Mouse (Mus musculus) urinary bladder, postnatal 25 days (tissue): ENCODE results near the gene Hpse.

Source experiments
- DNase-seq: peaks from one replicate; pipeline ENCODE4 v3.0.0; 2022; ENCODE audit warnings: low spot score

Gene Hpse

DNA sequence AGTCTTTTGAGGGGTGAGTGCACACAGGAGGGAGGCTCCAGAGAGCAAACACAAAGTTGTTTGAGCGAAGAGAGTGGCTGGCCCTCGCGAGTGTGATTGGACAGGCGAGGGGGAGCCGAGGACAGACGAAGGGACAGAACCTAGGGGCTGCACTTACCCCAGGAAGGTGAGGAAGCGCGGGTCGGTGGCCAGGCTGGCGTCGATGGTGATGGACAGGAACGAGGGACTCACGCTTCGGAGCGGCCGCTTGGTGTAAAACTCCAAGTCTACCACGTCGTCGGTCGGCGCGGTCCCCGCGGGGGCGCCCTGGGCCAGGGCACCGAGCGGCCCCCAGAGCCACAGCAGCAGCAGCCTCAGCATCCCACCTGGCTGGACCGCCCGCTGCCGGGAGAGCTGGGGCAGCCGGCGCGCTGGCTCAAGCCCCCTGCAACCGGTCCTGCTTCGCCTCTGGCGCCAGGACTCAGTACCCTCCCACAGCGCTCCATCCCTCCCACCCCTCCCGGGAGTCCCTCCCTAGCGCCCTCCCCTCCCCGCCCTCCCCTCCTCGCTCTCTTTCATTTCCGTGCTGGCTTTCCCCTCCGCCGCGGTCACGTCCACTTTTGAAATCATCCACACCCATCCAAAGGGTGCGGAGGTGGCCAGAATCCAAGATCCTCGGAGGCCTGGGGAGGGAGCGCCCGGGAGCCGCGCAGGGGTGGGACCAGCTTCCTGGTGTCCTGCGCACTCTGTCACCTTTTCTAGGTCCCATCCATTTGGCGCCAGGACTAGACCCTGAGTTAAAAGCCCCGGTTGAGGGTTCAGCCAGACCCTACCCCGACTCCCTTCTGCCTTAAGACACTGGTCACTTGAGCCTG lies at the start of gene Hpse:
Gene Hpse (minus strand): TSS at position 482 of the 854 bp plus-strand sequence.
- peak; percentile 36 for DNase-seq

DNA sequence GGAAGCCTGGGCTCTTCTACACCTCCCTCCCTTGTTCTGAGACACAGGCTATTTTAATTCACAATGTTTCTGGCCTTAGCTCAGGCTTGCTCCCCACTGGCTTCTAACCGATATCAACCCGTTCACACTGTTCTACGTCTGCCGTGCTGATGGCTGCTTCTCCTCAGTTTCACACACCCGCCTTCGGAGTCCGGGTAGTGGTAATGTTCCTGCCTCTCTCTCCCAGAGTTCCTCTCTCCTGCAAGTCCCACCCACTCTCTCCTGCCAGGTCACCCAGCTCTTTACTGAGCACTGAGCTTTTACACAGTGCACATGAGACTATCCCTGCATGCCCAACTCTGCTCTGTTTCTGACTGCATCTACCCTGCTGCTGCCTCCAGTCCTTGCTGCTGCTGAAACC lies 46.5 kb upstream of the Hpse start:
- no peak for DNase-seq

DNA sequence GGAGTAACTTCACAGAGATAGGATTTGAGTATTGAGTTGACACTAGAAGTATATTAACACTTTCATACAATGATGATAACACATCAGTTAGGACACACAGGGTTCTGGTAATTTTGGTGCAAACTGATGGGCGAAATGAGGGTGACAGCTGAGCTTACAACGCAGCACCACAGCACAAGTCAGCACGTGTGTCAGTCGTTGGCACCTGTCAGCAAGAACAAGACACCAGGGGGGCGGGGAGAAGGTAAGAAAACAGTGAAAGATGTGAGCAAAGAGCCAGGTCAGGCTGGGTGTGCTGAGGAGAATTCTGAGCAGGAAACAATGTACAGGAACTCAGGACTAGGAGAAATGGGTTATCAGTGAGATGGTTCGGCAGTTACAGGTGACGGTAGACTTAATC lies 42.2 kb upstream of the Hpse start:
- no peak for DNase-seq

DNA sequence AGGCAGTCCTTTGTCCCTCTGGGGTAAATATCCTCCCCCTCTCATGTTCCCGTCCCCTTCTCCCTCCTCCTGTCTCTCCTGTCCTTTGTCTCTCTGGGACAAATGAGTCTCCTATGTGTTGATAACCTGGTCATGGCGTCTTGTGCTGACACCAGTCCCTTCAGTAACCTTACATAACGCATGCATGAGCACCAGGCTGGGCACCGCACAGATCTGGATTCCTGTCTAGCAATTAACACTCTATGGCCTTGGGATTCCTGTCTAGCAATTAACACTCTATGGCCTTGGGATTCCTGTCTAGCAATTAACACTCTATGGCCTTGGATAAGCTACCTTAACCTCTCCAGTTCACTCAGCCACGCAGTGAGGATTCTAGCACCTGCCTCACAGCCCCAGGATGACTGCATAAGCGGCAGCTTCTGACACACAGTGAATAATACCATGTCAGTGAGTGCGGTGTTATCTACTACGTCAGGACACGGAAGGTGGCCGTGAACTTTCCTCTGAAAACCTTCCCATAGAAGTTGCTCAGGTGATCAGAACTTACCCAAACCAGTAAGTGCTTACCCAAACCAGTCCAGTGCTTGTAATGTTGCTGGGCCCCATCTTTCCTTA lies 40.6 kb upstream of the Hpse start:
- DNase-seq = no peak

DNA sequence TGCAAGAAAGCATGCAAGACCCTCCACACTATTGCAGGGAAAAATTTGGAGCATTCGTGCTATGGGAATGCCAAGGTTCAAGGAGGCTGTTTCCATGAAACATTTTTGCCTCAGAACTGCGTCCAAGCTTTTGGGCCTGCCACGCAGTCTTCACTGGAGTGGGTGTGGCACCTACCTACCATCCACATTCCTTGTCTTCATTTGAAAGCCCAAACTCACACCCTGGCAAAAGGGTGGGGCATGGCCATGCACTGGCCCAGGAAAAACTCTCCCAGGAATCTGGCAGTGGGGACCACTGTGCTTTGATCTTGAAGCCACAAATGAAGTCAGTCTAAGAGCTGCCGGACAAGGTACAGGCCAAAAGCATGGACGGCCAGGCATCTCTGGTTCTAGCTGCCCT lies 38.6 kb upstream of the Hpse start:
- no peak for DNase-seq

DNA sequence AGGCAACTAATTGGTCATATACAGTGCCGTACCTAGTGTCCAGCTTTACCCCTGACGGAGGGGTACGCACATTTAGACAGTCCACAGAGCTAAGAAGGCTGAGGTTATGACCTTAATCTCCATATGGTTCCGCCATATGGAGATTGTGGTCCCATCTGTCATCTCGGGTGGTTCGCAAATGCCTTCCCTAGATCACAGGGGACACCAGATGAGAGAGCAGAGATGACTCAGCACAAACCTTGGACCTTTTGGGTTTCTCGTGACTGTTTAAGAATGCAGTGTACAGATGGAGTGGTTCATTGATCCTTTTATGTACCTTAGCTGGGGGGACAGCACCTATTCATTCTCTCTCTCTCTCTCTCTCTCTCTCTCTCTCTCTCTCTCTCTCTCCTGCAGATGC lies 33.9 kb upstream of the Hpse start:
- no peak for DNase-seq

DNA sequence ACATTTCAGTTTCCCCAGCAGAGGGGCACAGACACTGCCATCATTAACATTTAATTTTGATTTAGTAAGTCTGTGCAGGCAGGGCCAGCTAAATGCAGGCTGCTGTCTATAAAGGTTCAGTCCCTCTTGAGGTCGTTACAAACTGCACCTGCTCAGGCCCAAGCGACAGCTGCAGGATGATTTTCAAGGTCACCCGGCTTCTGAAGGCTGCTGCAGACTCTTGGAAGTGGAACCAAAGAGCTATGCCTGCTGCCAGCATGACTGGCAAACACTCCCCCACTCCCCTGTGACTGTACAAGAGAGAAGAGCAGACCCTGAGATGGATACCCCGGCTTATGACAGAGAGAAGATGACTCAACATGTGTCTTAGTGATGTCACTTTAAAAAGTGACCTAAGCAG lies 32.1 kb upstream of the Hpse start:
- DNase-seq = no peak

DNA sequence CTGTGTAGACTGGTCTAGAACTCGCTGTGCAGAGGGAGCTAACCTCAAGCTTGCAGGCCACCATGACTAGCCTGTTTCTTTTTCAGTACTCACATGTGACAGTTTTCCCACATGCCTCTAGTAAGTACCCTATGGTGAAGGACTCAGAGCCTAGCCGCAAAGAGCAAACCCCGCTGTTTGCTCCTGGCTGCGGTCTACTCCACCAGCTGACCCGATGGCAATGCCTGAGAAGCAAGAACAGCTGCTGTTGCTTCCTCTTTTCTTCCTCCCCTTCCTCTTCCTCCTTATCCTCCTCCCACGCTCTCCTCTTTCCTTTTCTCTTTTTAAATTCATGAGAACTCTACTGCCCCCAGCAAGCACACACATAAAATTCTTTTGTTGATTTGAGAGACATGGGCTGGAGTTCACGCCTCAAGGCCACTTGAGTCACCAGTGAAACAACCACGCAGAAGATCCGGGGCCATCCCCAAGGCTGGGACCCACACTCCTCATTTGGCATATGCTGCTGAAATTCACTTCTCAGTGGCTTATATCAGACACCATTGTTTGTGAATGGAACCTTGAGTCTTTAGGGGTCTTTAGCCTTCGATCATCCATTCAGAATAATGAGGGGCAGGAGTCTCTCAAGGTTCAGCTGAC lies 31.2 kb upstream of the Hpse start:
- no peak for DNase-seq

DNA sequence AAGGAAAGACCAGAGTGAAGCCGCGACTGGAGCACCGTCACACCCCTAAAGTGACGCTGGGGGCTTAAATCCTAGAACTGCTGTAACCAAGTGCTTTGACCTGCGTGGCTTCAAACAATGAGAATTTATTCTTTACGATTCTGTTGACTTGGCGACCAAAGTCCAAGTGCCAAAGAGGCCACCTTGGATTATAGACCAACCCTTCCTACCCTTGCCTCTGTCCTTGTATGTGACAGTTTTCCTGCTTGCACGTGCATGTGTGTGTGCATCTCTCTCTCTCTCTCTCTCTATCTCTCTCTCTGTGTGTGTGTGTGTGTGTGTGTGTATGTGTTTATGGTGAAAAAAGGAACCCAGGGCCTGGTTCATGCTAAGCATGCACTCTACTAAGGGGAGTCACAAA lies 19.3 kb upstream of the Hpse start:
- no peak for DNase-seq

DNA sequence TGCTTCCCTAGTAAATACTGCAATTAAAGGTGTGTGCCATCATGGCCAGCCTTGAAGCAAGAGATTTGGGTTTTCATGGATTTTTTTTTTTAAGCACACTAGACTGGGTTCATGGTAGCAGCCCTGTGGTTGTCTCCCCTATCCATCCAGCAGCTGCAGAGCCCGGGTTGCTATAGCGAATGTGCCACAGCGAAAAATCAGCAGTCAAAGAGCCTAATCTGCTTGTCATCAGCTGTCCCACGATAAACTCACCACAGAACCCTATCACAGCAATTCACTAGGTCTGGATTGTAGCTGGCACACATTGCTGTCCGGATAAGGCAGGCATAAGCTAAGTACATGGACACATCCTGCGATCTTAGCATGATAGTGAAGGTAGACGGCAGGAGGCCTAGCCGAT lies 17.4 kb upstream of the Hpse start:
- DNase-seq = no peak

DNA sequence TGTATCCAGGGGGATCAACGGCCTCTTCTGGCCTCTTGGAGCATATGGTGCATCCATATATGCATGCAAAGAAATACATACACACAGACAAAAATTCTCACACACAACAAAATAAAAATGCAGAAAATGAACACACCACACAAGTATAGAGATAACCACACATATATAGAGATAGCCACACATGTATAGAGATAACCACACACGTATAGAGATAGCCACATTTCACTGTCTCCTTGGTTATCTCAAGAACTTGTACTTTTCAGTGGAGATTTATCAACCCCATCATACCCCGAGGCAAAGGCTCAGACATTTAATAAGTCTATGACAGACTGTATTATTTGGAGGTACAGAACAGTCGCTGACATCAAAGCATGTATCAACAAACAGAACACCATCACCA lies 15.0 kb upstream of the Hpse start:
- DNase-seq = no peak

DNA sequence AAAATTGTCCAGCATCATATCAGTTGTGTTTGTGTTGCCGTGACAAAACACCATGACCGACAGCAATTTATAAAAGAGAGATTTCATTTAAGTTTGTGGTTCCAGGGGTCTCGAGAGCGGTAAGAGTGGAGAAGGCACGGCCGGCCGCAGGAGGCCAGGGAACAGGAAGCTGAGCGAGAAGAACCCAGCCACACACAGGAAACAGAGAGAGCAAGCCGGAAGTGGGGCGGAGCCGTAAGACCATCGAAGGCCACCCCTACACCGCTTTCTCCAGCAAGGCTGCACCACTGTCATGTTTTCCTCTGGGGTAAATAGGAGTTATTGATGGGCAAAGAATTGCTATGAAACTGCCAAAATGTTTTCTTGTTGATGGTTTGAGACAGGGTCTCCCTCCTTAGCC lies 9.2 kb upstream of the Hpse start:
- no peak for DNase-seq

DNA sequence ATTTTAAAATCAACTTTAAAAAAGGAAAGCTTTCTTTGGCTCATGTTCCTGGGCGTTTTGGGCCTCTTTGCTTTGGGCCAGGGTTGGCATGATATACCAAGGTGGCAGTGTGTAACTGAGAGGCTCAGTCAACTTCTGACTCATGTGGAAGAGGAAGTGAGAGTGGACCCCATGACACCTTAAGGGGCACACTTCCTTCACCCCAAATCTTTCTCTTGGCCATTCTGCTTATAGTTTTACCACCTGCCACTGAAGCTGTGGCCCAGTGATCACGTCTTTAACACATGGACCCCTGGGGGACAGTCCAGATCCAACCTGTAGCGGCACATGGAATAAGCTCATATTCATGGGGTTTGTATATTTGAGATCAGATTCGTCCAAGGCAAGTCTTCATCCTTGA lies 6.5 kb upstream of the Hpse start:
- no peak for DNase-seq

DNA sequence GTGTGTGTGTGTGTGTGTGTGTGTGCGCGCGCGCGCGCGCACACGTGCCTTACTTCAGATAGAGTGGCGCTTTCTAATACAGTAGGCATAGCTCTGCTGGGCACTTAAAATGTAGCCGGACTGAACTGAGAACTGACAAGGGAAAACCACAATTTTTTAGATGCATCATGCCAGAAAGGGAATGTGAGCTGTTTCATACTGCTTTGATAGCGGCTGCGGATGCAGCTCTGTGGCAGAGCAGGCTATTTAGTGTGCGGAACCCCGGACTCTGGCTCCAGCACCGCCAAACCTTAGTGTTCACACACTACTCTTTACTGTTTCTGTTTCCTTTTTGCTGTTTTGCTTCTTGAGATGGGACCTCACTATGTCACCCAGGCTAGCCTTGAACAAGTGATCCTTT lies 2.8 kb downstream of the Hpse start:
- DNase-seq = no peak

DNA sequence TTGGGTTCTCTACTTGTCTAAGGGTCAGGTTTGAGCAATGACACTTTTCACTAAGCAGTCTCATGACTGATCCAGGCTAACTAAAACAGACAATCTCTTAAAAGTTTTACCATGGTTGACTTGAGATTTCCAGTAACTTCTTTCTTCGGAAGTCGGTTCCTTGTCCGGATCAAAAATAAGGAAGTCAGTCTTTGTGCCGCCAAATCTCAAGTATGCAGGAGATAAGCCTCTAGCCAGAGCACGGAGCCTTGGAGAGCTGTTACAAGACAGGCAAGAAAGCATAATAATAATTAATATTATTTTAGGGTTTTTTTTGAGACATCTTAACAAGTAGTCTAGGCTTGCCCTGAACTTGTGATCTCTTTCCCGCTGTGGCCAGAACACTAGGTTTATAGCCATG lies 8.3 kb downstream of the Hpse start:
- no peak for DNase-seq

DNA sequence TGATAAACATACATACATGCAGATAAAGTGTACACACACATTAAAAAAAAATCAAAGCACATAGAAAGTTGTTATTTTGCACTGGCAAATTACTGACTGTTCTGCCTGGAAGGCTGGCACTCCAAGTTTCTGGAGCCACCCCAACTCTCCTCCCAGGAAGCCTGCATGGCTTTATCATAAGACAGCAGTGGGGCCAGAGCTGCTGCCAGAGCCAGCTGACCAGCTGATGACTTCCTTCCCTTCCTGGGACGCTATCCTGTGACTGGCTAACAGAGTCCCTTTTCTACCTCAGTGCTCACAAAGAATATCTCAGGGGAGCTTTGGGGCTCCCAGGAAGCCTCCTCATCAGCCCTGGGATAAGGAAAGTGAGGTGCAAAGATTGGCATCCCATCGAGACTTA lies 9.5 kb downstream of the Hpse start:
- DNase-seq = no peak

DNA sequence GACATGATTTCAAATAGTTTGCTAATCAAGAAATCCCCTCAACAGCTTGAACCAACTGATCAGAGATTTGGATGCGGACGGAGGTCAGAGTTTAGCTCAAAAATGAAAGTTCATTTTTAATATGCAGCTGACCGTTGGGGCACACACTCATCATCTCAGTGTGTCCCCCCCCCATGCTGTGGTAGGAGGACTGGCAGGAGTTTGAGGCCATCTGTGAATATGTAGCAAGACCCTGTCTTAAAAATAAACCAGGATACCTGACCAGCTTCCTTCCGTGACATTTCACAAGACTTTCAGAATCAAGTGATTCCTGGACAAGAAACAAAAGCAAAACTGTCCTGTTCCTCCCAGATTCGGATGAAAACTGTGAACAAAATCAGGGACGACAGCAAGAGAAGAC lies 10.5 kb downstream of the Hpse start:
- no peak for DNase-seq

DNA sequence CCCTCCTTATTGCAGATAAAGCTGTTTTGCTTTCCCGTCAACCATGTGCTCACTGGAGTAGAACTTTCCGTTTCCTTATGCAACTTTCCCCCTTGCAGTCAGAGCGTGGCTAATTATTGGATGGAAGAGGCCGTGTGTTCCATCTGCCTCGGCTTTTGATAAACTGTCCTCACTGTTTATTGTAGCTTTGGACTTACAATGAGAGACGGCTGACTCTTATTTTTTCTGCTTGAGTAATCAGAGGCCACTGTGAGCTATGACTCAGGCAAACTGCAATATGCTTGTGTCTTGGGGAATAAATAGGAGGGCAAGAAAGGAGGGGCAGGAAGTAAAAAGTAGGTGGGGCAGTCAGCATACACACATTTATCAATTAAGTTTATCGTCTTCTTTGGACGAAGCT lies 12.8 kb downstream of the Hpse start:
- no peak for DNase-seq

DNA sequence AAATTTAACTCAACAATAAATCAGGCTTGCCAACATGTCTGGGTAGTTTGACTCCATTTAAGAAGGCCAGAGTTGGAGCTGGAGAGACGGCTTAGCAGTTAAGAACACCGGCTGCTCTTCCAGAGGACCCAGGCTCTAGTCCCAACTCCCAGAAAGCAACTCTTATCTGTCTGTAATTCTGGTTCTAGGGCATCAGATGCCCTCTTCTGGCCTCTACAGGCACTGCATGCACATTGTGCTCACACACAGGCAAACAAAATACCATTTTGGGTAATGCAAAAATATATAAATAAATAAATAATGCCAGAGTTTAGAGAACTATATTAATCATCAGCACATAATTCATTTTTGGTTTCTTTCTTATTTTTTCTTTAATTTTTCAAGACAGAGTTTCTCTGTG lies 15.2 kb downstream of the Hpse start:
- DNase-seq = no peak

DNA sequence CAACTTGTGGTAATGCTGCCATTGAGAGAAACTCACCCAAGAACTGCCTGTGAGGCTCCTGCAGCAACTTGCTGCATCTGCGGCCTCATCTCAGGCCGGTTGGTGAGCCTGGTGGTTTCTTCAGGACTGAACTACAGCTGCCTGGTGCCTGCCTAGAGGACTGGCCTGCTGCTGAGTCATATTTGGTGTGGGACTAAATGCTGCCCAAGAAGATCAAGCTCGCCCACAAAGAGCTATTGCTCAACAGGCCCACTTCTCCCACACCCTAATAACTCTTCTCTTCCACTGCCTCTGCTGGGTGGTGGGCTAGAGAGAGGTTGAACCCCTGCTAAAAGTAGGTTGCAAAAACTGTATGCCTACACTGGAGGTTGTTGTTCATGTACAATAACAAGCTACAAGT lies 17.2 kb downstream of the Hpse start:
- no peak for DNase-seq

DNA sequence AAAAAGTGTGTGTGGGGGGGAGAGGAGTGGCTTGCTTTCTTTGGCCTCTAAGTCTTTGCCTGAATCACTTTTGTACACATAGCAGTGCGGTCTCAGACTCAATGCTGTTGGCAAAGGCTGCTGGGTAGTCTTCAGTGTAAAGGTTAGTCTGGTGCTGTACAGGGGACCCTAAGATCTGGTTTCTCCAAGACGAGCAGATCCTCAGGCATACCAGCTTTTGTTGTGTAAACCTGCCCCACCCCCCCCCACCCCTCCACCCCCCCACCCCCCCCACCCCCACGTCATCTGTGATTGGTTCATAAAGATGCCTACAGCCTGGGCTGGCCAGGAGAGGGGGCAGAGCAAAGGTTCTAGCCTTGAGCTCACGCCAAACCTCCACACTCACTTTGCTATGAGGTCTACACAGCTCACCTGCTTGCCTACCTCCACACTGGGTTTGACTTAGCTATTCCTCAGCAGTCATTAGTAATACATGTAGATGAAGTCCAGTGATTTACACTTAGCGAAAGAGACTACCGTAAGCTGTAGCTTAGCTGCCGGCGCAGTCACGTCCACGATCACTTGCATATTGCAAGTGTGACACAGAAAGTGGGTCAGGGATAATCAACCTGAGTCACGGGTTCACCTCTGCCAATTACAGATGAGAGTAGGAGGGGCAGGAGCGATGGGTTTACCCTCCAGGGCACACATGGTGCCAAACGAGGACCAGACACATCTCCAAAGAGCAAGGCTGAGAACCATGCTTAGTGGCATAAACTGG lies 18.5 kb downstream of the Hpse start:
- no peak for DNase-seq

DNA sequence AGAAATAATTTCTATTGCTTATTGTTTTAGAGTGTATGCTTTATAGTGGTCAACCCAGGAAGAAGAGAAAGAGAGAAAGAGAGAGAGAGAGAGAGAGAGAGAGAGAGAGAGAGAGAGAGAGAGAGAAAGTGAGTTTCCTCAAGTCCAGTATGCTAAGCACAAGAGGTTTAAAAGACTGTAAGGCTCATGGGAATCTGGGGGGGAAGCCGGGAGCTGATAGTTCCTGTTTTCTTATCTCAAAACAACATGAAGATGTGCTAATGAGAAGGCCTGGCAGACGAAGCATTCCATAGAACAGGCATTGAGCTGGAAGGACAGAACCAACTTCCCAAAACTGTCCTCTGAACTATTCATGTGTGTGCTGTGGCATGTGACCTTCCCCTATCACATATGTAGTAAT lies 21.6 kb downstream of the Hpse start:
- DNase-seq = no peak

DNA sequence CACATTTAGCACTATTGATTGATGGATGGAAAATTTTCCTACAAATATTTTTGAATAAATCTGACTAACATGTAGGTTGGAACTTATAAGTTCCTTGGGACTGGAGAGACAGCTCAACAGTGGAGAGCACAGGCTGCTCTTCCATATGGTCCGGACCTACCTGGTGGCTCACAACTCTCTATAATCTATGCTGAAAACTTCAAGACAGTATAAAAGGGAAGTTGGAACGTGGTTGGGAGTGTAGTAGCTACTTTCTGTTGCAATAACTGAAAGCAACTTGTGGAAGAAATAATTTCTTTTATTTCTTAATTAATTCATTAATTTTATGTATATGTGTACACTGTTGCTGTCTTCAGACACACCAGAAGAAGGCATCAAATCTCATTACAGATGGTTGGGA lies 22.1 kb downstream of the Hpse start:
- DNase-seq = no peak
